Mouse (Mus musculus) stomach, embryonic 14.5 days (tissue): Measurements from ENCODE around the gene Arhgef10l. TPM values are rescaled to one million over a fixed set of nuclear protein-coding genes. Genes with fewer than 3 reads are reported as not detected.

Experiments used
- ATAC-seq: fragments of 200-750 bp; cut with Nextera tagmentation; 2 replicates; pipeline ENCODE4 v1.8.0; 2017; ENCODE audit warnings: low read depth, moderate TSS enrichment; ENCODE audit not compliant: insufficient number of reproducible peaks, insufficient read depth, low FRiP score
- H3K27ac ChIP-seq: fragments of 300-500 bp; sonication (generic); 2 replicates; pipeline ENCODE4 v1.5.1; 2014; ENCODE audit warnings: mild to moderate bottlenecking, low read length, moderate library complexity, mixed read lengths
- H3K27me3 ChIP-seq: fragments of 300-500 bp; sonication (generic); 2 replicates; pipeline ENCODE4 v1.6.1; 2014; ENCODE audit warnings: low read length, control low read depth, mixed read lengths; ENCODE audit not compliant: control insufficient read depth, insufficient read depth
- H3K36me3 ChIP-seq: fragments of 300-500 bp; sonication (generic); 2 replicates; pipeline ENCODE4 v1.6.1; 2014; ENCODE audit warnings: mild to moderate bottlenecking, control low read depth, low read length, moderate library complexity, mixed read lengths; ENCODE audit not compliant: control insufficient read depth, insufficient read depth
- H3K4me1 ChIP-seq: fragments of 300-500 bp; sonication (generic); 2 replicates; pipeline ENCODE4 v1.6.1; 2014; ENCODE audit warnings: low read length, control low read depth, mixed read lengths; ENCODE audit not compliant: control insufficient read depth, insufficient read depth
- H3K4me2 ChIP-seq: fragments of 300-500 bp; sonication (generic); replicated peaks from 2 replicates; pipeline ENCODE4 v1.6.1; 2014; ENCODE audit warnings: low read depth, low read length, control low read depth
- H3K4me3 ChIP-seq: fragments of 300-500 bp; sonication (generic); 2 replicates; pipeline ENCODE4 v1.5.1; 2014; ENCODE audit warnings: low read depth, low read length, control low read depth
- H3K9ac ChIP-seq: fragments of 300-500 bp; sonication (generic); replicated peaks from 2 replicates; pipeline ENCODE4 v1.6.1; 2014; ENCODE audit warnings: low read depth, mild to moderate bottlenecking, control low read depth, low read length, moderate library complexity, mixed read lengths
- H3K9me3 ChIP-seq: fragments of 300-500 bp; sonication (generic); 2 replicates; pipeline ENCODE4 v1.6.1; 2016; ENCODE audit warnings: low read depth, low read length, control low read depth; ENCODE audit not compliant: control insufficient read depth
- WGBS: fragments of 180-500 bp; shearing (Covaris S2); extraction: QIAGEN DNeasy Blood & Tissue Kit; methylation state at CpG from one replicate; pipeline ENCODE4 v1.1.7; 2014; 5-methylcytosine and 5-hydroxymethylcytosine counted together
- polyA plus RNA-seq: library from polyadenylated mRNA; unstranded; fragments of >200 nt; fragmentation: Nextera tagmentation; extraction: Ambion mirVana; gene quantifications from 2 replicates; pipeline ENCODE4 v1.2.1, GENCODE M21; 2014

Arhgef10l gene
- polyA plus RNA-seq, 1 experiment from 2014 or later = 9.9 TPM

DNA sequence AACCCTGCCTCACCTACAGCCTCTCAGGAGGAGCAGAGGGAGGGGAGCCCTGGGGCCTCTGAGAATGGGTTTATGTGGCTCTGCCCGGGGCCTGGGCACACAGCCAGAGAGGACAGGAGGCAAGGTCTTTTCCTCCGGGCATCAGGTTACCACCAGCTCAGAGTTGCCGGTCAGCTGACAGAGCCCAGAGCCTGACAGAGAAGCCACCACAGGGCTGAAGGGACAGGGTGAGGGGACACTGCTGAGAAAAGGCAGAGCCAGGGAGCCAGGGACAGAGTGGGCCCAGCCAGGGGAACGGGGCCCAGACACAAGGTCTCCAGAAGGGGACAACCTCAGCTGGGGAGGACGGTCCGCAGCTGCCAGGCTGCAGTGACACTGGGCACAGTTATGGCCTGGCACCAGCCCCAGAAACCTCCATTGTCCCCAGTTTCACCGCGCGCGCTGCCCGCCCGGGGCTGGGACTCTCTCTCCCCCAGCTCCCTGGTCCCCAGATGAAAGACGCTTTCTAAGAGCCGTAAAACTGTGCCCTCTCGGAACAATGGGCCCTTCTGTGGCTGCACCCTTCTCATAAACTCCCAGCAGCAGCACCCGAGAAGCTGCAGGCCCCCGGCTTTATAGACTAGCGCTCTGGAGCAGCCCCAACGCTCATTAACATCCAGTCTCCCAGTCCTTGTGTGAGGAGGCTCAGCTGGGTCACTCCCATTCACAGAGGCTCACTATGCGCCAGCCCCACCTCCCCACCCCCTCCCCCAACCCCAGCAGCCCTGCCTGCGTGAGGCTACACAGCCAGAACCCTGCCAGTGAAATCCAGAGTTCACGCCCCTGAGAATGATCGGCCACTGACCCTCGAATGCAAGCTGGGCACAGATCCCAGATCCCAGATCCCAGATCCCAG is 7.9 kb downstream of the Arhgef10l start:
- no peaks in the 10 kb centered on the region for H3K27me3 ChIP-seq
- 10% methylated on average over 24 of the region's 24 CpGs for WGBS
- no peaks in the 10 kb centered on the region for H3K36me3 ChIP-seq
- peak; percentile 76; the same call in 1 of the 2 replicates for ATAC-seq
- peak overlapping the region; percentile 87 for H3K27ac ChIP-seq
- 0 out of 2 replicates have a peak overlapping the region, but pooled peaks have one; percentile 7 for H3K4me3 ChIP-seq
- no peak overlapping the region for H3K9ac ChIP-seq
- H3K9me3 ChIP-seq = no peaks in the 10 kb centered on the region
- H3K4me2 ChIP-seq = peak overlapping the region; percentile 22; the same call in 1 of the 2 replicates
- H3K4me1 ChIP-seq = peaks cover 28% of the 10 kb centered on the region

DNA sequence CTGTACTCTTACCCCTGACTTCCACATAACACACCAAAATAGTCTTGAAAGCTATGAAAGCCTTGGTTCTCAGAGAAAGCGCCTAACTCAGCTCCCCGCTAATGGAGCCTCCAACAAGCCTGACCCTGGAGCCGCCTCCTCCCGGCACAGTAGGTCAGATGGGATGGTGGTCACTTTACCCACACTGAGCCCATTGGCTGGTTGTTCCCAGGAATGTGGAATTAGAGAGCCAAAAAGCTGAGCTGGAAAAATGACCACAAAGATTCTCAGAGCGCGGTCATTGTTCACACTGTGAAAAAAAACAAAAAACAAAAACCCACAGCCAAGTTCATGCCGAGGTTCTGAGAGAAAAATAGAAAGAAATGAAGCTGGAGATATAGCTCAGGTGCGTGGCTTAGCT is 9.3 kb downstream of the Arhgef10l start:
- no peak overlapping the region for H3K9ac ChIP-seq
- no peak overlapping the region for H3K4me3 ChIP-seq
- no peak overlapping the region for H3K27ac ChIP-seq
- H3K27me3 ChIP-seq = no peaks in the 10 kb centered on the region
- no peaks in the 10 kb centered on the region for H3K9me3 ChIP-seq
- 72% methylated on average over 8 of the region's 8 CpGs for WGBS
- no peak for ATAC-seq
- no peaks in the 10 kb centered on the region for H3K36me3 ChIP-seq
- peaks cover 19% of the 10 kb centered on the region for H3K4me1 ChIP-seq
- H3K4me2 ChIP-seq = no peak overlapping the region

DNA sequence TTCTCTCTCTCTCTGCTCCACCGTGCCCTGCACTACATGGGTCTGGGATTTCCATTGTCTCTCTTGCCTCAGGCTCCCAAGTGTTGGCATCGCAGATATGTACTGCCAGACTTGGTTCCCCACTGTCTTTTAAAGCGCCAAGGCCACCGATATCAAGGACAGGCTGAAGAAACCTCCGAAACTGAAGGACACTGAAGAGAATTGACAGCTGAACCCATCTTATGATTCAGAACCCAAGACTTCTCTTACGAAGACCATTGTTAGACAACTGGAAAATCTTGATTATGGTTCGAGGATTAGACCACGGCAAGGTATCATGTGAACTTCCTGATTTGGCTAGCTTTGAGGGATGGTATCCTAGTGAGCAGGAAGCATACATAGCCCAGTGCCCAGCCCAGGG is 11.0 kb downstream of the Arhgef10l start:
- Histone ChIP-seq H3K27me3 (no peaks in the 10 kb centered on the region), H3K4me2 (no peak overlapping the region), H3K27ac (no peak overlapping the region), H3K36me3 (no peaks in the 10 kb centered on the region), H3K4me3 (no peak overlapping the region), H3K9ac (no peak overlapping the region), H3K9me3 (no peaks in the 10 kb centered on the region), H3K4me1 (peaks cover 19% of the 10 kb centered on the region)
- WGBS = 78% methylated on average over 8 of the region's 8 CpGs
- ATAC-seq = no peak

DNA sequence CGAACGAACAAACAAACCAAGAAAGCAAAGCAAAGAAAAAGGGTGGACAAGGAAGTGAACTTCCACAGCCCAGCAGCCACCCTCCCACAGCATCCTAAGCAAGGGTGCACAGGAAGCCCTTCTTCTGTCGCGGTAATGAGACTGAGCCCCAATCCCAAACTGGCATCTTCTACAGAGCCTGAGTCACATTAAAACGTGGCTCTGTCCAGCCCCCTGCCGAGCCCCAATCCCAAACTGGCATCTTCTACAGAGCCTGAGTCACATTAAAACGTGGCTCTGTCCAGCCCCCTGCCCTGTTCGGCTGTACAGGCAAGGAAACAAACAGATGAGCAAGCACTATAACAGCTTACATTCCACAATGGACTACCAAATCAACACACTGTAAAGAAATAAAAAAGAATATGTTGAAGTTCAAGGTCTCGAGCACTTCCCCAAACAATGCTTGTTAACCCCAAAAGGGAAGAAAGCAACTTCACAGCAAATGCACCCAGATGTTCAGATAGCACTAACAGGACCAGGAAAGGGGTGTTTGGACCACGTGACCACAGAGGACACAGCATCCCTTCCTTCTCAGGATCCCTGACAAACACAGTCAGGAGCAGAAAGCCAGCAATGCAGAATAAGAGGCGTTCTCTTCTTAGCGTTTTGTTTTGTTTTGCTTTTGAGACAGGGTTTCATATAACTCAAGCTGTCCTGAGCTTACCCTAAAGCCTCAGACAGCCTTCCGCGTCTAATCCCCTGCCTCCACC is 11.8 kb downstream of the Arhgef10l start:
- Histone ChIP-seq H3K4me3 (no peak overlapping the region), H3K27me3 (no peaks in the 10 kb centered on the region), H3K27ac (no peak overlapping the region), H3K4me1 (peaks cover 25% of the 10 kb centered on the region), H3K9me3 (no peaks in the 10 kb centered on the region), H3K36me3 (no peaks in the 10 kb centered on the region), H3K9ac (no peak overlapping the region), H3K4me2 (no peak overlapping the region)
- WGBS = 39% methylated on average over 14 of the region's 14 CpGs
- no peak for ATAC-seq

DNA sequence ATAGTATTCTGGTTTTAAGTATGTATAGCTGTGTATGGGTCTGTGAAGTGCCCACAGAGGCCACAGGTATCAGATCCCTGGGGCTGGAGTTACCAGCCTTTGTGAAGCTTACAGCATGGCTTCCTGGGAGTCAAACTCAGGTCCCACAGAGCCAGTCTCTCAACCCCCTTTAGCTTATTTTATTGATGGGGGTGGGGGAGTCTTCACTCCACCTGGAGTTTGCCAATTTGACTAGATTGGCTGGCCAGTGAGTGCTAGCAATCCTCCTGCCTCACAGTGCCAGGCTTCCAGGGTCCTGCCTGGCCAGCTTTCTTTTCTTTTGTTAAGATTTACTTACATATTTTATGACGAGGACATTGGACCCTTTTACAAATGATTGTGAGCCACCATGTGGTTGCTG is 16.1 kb downstream of the Arhgef10l start:
- Histone ChIP-seq H3K27ac (no peak overlapping the region), H3K4me3 (no peak overlapping the region), H3K4me1 (peaks cover 7% of the 10 kb centered on the region), H3K36me3 (no peaks in the 10 kb centered on the region; the same call in 1 of the 2 replicates), H3K4me2 (no peak overlapping the region), H3K9me3 (no peaks in the 10 kb centered on the region), H3K27me3 (no peaks in the 10 kb centered on the region), H3K9ac (no peak overlapping the region)
- 64% methylated on average over 1 of the region's 1 CpGs for WGBS
- no peak for ATAC-seq

DNA sequence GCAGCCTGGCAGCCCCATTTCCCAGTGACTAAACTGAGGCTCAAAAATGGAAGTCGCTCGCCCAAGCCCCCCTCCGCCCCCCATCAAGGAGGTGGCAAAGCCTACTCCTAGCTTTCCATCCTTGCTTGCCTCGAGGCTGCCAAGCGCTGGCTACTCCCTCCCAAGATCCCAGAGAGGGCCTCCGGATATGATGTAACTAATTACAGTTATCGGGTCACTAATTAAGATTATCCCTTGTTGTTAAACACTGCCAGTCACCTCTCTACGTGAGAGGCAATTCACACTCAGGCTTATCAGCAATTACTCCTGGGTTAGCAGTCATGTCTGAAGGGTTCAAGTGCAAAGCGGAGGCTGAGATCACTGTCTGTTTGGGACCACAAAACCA is 16.6 kb downstream of the Arhgef10l start:
- H3K4me2 ChIP-seq = peak overlapping the region; percentile 82
- no peaks in the 10 kb centered on the region; the same call in none of the 2 replicates for H3K36me3 ChIP-seq
- WGBS = 29% methylated on average over 9 of the region's 9 CpGs
- H3K4me1 ChIP-seq = peaks cover 7% of the 10 kb centered on the region
- H3K9me3 ChIP-seq = no peaks in the 10 kb centered on the region
- H3K27me3 ChIP-seq = no peaks in the 10 kb centered on the region
- peak overlapping the region; percentile 65 for H3K4me3 ChIP-seq
- H3K27ac ChIP-seq = no peak overlapping the region
- ATAC-seq = peak; percentile 6; the same call in 1 of the 2 replicates
- H3K9ac ChIP-seq = peak overlapping the region; percentile 90

DNA sequence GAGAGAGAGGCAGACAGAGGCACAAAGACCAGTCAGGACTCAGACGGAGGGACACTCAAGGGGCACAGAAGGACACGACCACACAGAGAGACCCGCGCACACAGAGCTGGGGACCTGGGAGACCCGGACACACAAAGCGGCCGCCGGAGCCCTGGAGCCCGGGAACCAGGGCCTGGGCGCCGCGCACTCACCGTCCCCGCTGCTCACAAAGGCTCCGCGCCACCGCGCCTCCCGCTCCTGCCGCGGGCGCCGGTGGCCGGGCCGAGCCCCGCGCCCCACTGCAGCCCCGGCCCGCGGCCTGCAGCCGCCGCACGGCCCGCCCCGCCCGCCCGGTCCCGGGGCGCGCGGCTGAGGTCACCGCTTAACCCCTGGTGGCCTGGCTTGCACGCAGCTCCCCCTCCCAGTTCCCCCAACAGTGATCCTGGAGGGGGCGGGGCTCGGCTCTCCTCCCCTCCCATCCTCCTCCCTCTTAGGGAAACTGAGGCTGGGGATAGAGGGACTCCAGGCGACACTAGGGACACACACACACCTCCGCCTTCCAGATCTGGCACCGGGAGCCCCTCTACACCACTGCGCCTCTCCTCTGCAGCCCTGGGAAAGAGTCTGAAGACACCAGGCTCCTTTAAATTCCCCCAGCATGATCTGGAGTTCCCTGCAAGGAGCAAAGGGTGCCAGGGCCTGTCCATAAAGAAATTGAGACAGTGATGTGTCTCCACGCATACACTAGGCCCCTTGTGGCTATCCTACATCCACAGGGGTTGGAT is 17.2 kb downstream of the Arhgef10l start:
- Histone ChIP-seq H3K9ac (peak overlapping the region; percentile 90), H3K4me3 (peak overlapping the region; percentile 65), H3K4me2 (peak overlapping the region; percentile 82), H3K27ac (peak overlapping the region; percentile 72), H3K27me3 (no peaks in the 10 kb centered on the region), H3K36me3 (no peaks in the 10 kb centered on the region; the same call in none of the 2 replicates), H3K9me3 (no peaks in the 10 kb centered on the region), H3K4me1 (peaks cover 7% of the 10 kb centered on the region)
- WGBS = 2% methylated on average over 30 of the region's 50 CpGs
- ATAC-seq = peak; percentile 67
